Mouse (Mus musculus): ENCODE data around the gene Cpa1. TPM values are rescaled to one million over a fixed set of nuclear protein-coding genes. Genes with fewer than 3 reads are reported as not detected.

The Cpa1 gene
- total and polyA plus RNA-seq, 3 experiments = not detected

DNA sequence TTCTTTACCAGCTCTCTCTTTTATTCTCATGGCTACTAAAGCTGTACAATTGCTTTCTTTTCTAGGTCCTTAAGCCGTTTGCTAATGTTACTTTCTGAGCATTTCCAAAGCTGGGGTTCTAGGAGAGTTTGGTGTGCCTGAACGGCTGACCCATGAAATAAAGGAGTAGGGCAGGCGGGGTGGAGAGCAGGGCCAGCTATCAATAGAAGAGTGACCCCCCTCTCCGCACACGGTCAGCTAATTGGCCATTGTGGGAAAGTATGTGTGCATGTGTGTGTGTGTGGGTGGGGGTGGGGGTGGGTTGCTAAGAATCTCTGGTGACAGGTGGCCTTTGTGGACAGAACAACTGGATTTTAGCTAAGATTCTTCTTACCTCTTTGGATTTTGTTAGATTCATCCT lies 27.8 kb upstream of the Cpa1 start:
- no peak for ATAC-seq (ENCODE audit: extremely low read depth, insufficient number of reproducible peaks, low FRiP score, poor library complexity, severe bottlenecking)

DNA sequence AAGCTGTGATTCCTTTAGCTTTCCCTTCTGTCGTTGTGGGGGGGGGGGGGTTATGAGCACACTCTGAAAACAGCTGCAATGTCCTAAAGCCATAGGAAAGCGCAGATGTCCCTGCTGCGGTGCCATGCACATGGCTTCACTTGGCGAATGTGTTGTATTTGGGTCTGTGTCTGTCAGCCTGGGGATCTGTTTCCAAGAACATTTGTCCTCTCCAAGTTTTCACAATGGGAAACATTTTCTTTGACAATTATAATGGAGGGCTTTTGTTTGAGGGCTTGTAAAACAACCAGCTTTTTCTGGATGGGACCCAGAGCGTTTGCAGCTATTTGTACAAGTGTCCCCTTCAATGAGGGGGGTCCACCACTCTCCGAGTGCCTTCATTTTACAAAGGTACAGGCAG lies 24.8 kb upstream of the Cpa1 start:
- peaks cover 2% of the 10 kb centered on the region; the same call in 1 of the 2 replicates for H3K4me1 ChIP-seq (ENCODE audit: insufficient read depth, low read depth, low read length)
- no peak for TF ChIP-seq GATA1 (IDR thresholded peaks at IDR 0.05; ENCODE audit: borderline replicate concordance, low read length)
- H3K9me3 ChIP-seq (replicated peaks) = no peaks in the 10 kb centered on the region
- no peak for DNase-seq (ENCODE audit: low spot score)
- peaks cover 38% of the 10 kb centered on the region for H3K27me3 ChIP-seq (ENCODE audit: insufficient read depth, low read length)
- no peaks in the 10 kb centered on the region for H3K36me3 ChIP-seq (replicated peaks)
- no peak overlapping the region for H3K4me3 ChIP-seq (ENCODE audit: low read depth, low read length)
- no peak for ATAC-seq (ENCODE audit: extremely low read depth, insufficient number of reproducible peaks, low FRiP score, poor library complexity, severe bottlenecking)

More for the DNA sequence above, 27.8 kb upstream of the Cpa1 start:
- H3K27me3 ChIP-seq (ENCODE audit: insufficient read depth, low read length) = peaks cover 29% of the 10 kb centered on the region
- no peak for DNase-seq (ENCODE audit: low spot score)
- TF ChIP-seq GATA2 (IDR thresholded peaks at IDR 0.05; ENCODE audit: borderline replicate concordance, low read depth, low read length) = no peak
- TF ChIP-seq GATA1 (IDR thresholded peaks at IDR 0.05; ENCODE audit: borderline replicate concordance, low read length) = no peak
- TF ChIP-seq POLR2AphosphoS5 (IDR thresholded peaks at IDR 0.05; ENCODE audit: insufficient replicate concordance, low read depth, low read length) = no peak
- TF ChIP-seq TAL1 (conservative IDR thresholded peaks at IDR 0.05; ENCODE audit: low read depth, low read length) = no peak
- TF ChIP-seq CTCF (IDR thresholded peaks at IDR 0.05; ENCODE audit: low read depth, low read length) = no peak
- H3K4me3 ChIP-seq (ENCODE audit: low read depth, low read length) = no peak overlapping the region
- H3K4me1 ChIP-seq (ENCODE audit: insufficient read depth, low read depth, low read length) = no peaks in the 10 kb centered on the region
- no peaks in the 10 kb centered on the region for H3K9me3 ChIP-seq (replicated peaks)
- H3K36me3 ChIP-seq (replicated peaks) = no peaks in the 10 kb centered on the region

DNA sequence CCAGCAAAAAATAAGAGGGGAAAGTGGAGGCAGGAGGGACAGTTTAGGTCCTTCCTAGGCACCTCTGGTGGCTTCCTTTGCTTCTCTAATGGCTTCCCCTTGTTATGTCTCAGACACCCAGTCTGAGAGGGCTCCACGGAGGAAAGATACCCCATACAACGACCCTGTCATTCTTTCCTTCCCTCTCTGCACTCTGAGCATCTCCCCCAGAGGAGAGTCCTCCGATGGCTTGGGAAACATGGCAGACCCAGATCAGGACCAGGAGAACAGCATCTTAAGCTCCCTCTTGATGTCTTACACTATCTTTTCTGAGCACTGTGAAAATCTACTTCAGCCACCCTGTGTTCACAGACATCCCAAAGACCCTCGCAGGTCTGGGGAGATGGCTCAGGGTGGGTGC lies 23.3 kb upstream of the Cpa1 start:
- no peak overlapping the region for H3K4me3 ChIP-seq (ENCODE audit: low read depth, low read length)
- H3K9me3 ChIP-seq (replicated peaks) = no peaks in the 10 kb centered on the region
- TF ChIP-seq POLR2AphosphoS5 (IDR thresholded peaks at IDR 0.05; ENCODE audit: insufficient replicate concordance, low read depth, low read length) = no peak
- TF ChIP-seq TAL1 (conservative IDR thresholded peaks at IDR 0.05; ENCODE audit: low read depth, low read length) = no peak
- no peak for TF ChIP-seq GATA2 (IDR thresholded peaks at IDR 0.05; ENCODE audit: borderline replicate concordance, low read depth, low read length)
- TF ChIP-seq CTCF (IDR thresholded peaks at IDR 0.05; ENCODE audit: low read depth, low read length) = no peak
- no peak for TF ChIP-seq GATA1 (IDR thresholded peaks at IDR 0.05; ENCODE audit: borderline replicate concordance, low read length)
- peaks cover 38% of the 10 kb centered on the region for H3K27me3 ChIP-seq (ENCODE audit: insufficient read depth, low read length)
- H3K4me1 ChIP-seq (ENCODE audit: insufficient read depth, low read depth, low read length) = peaks cover 2% of the 10 kb centered on the region; the same call in 1 of the 2 replicates
- DNase-seq (ENCODE audit: low spot score) (no peak), ATAC-seq (ENCODE audit: extremely low read depth, insufficient number of reproducible peaks, low FRiP score, poor library complexity, severe bottlenecking) (no peak)
- H3K36me3 ChIP-seq (replicated peaks) = no peaks in the 10 kb centered on the region

DNA sequence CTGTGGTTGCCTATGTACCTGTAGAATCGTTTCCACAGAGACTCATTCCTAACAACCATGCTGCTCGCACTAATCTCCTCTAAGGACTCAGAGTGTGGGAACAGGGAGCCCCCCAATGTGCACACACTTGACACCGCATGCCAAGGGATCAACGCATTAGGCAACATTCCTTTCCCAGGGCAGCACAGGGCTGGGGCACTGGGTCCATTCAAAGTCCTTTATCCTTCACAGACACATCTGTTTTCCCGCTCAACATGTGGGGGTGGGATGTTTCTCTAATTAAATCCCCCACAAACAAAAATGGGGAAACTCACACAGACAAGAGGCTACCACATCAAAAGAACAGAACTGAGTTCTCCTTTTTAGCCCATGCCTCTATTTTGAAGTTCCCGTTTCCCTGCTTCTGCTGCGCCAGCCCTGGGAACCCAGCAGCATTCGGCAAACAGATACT lies 22.5 kb upstream of the Cpa1 start:
- no peak for ATAC-seq (ENCODE audit: extremely low read depth, insufficient number of reproducible peaks, low FRiP score, poor library complexity, severe bottlenecking)
- H3K4me3 ChIP-seq (ENCODE audit: low read depth, low read length) = no peak overlapping the region
- no peak for DNase-seq (ENCODE audit: low spot score)
- no peak for TF ChIP-seq GATA1 (IDR thresholded peaks at IDR 0.05; ENCODE audit: borderline replicate concordance, low read length)
- TF ChIP-seq POLR2AphosphoS5 (IDR thresholded peaks at IDR 0.05; ENCODE audit: insufficient replicate concordance, low read depth, low read length) = no peak
- TF ChIP-seq TAL1 (conservative IDR thresholded peaks at IDR 0.05; ENCODE audit: low read depth, low read length) = no peak
- no peak for TF ChIP-seq CTCF (IDR thresholded peaks at IDR 0.05; ENCODE audit: low read depth, low read length)
- TF ChIP-seq GATA2 (IDR thresholded peaks at IDR 0.05; ENCODE audit: borderline replicate concordance, low read depth, low read length) = no peak
- H3K9me3 ChIP-seq (replicated peaks) = no peaks in the 10 kb centered on the region
- peaks cover 2% of the 10 kb centered on the region; the same call in 1 of the 2 replicates for H3K4me1 ChIP-seq (ENCODE audit: insufficient read depth, low read depth, low read length)
- no peaks in the 10 kb centered on the region for H3K36me3 ChIP-seq (replicated peaks)
- peaks cover 45% of the 10 kb centered on the region for H3K27me3 ChIP-seq (ENCODE audit: insufficient read depth, low read length)

DNA sequence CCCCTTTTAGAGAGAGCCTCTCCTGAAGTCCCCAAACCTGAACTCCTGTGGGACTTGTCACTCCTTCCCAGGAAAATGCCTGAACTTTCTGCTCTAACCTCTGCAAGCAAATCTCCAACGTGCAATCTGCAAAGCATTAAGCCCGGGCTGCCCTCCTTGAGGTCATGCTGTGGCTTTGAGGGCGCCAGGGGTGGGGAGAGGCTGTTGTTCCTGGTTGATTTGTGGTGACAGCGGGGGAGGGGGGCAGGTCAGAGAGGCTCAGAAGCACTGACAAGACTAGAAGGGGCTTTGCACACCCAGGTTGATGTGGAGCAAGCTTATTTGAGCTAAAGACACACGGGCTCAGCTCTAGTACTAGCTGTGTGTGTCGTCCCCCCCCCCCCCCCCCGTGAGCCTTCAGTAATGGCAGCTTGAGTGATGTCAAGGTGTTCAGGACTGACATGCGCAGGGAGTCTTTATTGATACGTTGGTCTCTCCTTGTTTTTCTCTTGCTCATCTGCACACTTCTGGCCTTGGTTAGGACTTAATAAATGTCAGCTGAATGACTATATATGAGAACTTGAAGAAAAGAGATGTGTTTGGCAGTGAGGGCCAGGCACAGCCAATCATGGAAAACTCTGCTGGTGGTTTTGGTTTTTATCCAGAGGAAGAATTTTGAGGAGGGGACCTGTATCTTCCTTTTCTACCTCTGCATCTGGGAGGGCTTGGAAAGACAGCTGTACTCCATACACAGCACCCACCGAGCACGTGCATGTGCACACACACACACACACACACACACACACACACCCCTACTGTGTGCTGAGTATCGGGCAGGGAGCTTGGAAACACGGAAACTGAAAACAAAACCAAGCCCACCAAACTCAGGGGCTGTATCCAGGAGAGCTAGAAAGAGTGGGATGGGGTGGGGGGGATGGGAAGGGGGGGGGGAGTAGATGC lies 21.7 kb upstream of the Cpa1 start:
- no peak for ATAC-seq (ENCODE audit: extremely low read depth, insufficient number of reproducible peaks, low FRiP score, poor library complexity, severe bottlenecking)
- peaks cover 37% of the 10 kb centered on the region for H3K27me3 ChIP-seq (ENCODE audit: insufficient read depth, low read length)
- H3K9me3 ChIP-seq (replicated peaks) = no peaks in the 10 kb centered on the region
- DNase-seq (ENCODE audit: low spot score) = no peak
- TF ChIP-seq GATA2 (IDR thresholded peaks at IDR 0.05; ENCODE audit: borderline replicate concordance, low read depth, low read length) (no peak), CTCF (IDR thresholded peaks at IDR 0.05; ENCODE audit: low read depth, low read length) (no peak), GATA1 (IDR thresholded peaks at IDR 0.05; ENCODE audit: borderline replicate concordance, low read length) (no peak), POLR2AphosphoS5 (IDR thresholded peaks at IDR 0.05; ENCODE audit: insufficient replicate concordance, low read depth, low read length) (no peak), TAL1 (conservative IDR thresholded peaks at IDR 0.05; ENCODE audit: low read depth, low read length) (no peak)
- H3K4me1 ChIP-seq (ENCODE audit: insufficient read depth, low read depth, low read length) = peaks cover 2% of the 10 kb centered on the region; the same call in 1 of the 2 replicates
- H3K4me3 ChIP-seq (ENCODE audit: low read depth, low read length) = no peak overlapping the region
- no peaks in the 10 kb centered on the region for H3K36me3 ChIP-seq (replicated peaks)

DNA sequence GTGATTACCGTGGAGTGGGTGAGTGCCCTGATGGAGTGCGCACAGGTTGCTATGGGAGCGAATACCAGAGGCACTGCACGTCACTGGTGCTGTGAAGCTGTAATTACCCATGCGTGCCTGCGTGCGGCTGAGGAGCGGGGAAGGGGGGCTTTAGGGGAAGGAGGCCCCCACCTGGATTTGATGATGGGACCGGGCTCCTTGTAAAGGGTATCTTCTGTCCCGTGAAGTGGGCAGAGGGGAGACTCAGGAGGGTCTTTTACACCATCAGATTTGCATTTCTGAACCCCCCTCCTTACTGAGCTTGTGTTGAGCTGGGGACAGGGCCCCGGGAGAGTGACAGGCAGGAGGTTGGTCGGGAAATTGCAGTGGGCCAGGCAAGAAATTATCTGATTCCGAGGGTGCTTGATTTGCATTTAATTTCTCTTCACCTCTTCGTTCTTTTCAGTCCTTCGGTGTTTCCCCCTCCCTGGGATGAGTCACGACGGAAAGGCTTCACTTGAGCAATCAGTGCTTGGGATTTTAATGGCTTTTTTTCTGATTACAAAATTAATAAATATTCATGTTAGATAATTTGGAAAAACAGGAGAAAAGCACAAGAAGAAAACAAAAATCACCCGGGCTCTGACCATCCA lies 20.9 kb upstream of the Cpa1 start:
- TF ChIP-seq POLR2AphosphoS5 (IDR thresholded peaks at IDR 0.05; ENCODE audit: insufficient replicate concordance, low read depth, low read length) (no peak), GATA1 (IDR thresholded peaks at IDR 0.05; ENCODE audit: borderline replicate concordance, low read length) (no peak), CTCF (IDR thresholded peaks at IDR 0.05; ENCODE audit: low read depth, low read length) (no peak), GATA2 (IDR thresholded peaks at IDR 0.05; ENCODE audit: borderline replicate concordance, low read depth, low read length) (no peak), TAL1 (conservative IDR thresholded peaks at IDR 0.05; ENCODE audit: low read depth, low read length) (no peak)
- H3K4me1 ChIP-seq (ENCODE audit: insufficient read depth, low read depth, low read length) = peaks cover 2% of the 10 kb centered on the region; the same call in 1 of the 2 replicates
- no peak for DNase-seq (ENCODE audit: low spot score)
- H3K9me3 ChIP-seq (replicated peaks) = no peaks in the 10 kb centered on the region
- peaks cover 36% of the 10 kb centered on the region for H3K27me3 ChIP-seq (ENCODE audit: insufficient read depth, low read length)
- ATAC-seq (ENCODE audit: extremely low read depth, insufficient number of reproducible peaks, low FRiP score, poor library complexity, severe bottlenecking) = no peak
- no peak overlapping the region for H3K4me3 ChIP-seq (ENCODE audit: low read depth, low read length)
- H3K36me3 ChIP-seq (replicated peaks) = no peaks in the 10 kb centered on the region

Data from G1E (cell line).